Mouse (Mus musculus) c-Kit-positive CD71-positive TER-119-positive erythroid progenitor cells, embryonic 14.5 days (primary cell): ENCODE data around the gene Cep97.
"Not testable (repeated sequence)": the region's sequence is repeated elsewhere in the genome, so short reads cannot be mapped to it uniquely, and the experiment has no call there.

ENCODE experiments used
- DNase-seq: peaks from one replicate; pipeline ENCODE4 v3.0.0-alpha.2; 2013; ENCODE audit warnings: low spot score

Cep97 gene

DNA sequence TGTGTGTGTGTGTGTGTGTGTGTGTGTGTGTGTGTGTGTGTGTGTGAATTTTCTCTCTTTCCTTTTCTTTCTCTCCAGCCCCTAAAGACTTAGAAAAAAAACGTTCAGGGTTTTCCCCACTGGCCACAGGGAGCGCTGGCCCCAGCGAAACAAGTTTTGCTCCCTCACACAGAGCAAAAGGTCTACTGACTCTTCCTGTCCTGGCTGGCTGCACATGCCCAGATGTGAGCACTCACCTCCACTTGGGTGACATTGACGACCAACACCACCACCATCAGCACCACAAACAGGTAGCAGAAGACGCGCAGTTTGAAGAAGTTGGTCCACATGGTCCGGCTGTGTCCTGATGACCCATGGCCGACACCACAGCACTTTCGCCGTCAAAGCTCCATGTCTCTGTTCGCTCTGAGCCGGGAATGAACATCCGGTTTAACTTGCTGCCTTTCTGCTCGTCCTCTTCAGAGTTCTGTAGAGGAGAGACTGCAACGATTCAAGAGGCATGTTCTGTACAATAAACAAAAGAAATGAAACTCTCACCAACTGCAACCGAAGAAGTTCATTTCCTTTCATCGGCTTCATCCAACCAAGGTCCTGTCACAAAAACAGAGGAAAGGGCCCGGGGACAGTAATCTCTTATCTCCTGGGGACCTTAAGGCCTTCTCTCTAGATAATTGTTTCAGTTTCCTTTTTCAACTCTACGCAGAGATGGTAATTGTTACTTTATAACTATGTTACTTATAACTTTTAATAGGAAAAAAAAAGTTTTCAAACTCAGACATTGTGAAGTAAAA lies 44.1 kb downstream of the Cep97 start:
- no peak for DNase-seq

DNA sequence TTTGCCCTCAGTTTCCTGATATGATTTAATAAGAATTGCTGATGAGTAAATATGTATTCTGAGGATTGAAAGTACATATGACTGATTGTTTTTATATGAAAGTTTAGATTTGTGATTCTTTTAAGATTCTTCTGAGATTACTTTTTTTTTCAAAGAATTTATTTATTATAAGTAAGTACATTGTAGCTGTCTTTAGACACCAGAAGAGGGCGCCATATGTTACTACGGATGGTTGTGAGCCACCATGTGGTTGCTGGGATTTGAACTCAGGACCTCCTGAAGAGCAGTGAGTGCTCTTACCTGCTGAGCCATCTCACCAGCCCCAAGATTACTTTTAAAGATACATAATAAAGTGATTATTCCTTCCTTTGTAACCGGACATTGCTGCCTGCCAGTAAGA lies 45.2 kb downstream of the Cep97 start:
- no peak for DNase-seq

DNA sequence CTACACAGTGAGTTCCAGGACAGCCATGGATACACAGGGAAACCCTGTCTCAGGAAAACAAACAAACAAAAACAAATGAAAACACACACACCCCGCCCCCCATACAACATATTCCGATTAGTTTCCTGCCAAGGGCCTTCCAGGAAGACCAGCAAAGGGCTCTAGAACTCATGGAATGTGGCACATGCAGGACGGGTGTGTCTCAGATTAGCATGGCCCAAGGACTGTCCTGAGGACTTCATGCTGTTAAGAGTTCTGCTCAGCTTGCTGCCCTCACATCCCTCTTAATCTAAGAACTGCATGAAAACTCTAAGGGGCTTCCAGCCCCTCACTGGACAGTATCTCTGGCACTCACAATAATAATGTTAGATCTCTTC lies 46.1 kb downstream of the Cep97 start:
- no peak for DNase-seq

DNA sequence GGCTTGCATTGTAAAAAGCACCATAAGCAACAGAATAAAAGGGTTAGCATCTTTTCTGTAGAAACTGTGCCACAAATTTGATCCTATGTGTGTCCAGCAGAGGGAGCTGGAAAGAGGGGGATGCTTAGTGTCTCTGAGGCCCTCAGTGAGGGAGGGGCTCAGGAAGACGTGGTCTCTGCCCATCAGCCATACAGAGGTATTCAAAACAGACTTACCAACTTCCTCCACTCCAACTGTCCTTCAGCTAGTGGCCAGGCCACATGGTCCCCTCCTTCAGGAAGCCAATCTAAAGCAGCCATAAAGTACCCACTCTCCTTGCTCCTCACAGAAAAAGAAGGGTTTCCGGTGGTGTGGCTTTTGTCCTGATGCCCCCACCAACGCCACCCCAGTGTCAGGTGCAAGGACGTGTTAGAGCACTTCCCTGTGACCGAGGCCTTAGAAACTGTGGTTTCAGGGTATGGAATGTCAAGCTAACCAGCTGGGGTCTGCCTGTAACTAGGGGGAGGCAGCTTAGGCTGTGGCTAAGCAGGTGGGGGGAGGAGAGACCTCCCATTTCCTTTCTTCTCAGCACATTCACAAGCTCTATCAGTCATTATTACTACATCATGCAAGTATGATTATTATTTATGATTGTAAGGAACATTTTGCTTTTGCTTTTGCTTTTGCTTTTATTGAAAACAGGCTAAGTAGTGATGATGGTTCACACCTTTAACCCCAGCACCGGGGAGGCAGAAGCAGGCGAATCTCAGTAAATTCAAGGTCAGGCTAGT lies 46.7 kb downstream of the Cep97 start:
- no peak for DNase-seq

DNA sequence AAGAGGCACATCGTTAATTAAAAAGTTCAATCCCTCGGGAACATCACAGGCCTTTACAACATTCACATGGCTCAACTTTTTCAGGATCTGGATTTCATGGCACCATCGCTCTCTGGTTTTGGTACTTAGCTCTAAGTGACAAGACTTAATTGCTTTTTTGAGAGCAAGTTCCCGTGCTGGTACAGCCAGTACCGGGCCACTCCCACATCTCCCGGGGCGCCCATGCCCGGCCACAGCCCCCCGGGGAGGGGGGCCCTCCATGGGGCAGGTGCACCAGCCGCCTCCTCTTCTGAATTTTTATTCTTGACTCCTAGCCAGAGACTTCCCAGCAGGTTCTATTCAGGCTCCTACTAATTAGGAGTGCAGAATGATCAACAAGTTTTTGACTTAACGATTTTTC lies 50.4 kb downstream of the Cep97 start:
- no peak for DNase-seq

DNA sequence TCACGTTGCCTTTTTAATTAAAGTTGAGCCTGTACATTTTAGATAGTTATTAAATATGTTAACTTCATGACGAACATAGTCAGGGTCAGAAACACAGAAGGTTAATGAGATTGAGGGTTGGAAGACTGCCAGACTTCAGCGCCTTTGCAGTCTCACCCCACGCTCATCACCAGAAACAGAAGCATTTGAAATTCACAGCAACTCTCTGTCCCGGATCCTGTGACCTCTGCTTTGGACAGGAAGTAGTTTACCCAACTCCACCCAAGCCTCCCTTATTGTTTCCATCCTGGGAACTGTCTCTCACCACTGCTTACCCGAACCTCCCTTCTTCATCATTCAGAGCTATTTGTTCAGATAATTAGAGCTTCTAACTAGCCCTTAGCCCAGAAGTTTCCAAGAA lies 58.6 kb downstream of the Cep97 start:
- DNase-seq: no peak

DNA sequence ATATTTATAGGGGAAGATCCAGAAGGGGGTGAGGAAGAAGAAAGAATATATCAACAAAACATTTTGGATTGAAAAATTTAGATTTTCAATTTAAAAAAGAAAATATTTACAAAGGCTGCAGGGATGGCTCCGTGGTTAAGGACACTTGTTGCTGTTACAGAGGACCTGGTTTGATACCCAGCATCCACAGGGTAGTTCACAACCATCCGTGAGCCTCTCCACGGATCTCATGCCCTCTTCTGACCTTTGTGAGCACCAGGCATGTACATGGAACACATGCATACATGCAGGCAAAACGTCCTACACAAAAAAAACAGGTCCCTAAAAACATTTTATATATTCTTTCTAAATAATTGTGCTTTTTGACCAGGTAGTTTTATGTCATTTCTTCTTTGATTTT lies 70.8 kb downstream of the Cep97 start:
- no peak for DNase-seq

DNA sequence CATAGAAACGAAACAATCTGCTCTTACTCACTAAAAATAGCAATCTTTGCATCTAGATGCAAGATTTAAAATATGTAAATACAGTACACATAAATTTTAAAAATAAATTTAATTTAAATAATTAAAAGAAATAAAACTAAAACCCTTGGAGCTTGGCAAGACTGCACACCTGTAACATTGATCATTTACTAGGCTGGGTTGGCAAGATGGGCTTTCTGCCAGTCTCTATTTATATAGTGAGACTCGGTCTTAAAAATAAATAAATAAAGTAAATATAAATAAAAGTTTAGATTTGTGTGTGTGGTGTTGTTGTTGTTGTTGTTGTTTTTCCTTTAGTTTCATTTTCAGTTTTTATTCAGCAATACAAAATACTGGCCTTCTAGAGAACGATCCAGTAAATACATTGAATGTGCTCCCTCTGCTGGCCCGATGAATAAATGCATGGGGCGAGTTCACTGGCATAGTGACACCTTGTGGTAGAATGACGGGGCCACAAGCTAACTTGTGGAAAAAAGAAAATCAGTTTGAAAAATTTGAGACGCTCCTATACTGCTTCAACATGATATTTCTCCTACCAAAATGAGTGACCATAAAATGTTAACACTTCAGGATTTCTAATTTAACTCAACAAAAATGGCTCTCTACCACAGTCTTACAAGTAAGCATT lies 71.4 kb downstream of the Cep97 start:
- DNase-seq: peak; percentile 74

DNA sequence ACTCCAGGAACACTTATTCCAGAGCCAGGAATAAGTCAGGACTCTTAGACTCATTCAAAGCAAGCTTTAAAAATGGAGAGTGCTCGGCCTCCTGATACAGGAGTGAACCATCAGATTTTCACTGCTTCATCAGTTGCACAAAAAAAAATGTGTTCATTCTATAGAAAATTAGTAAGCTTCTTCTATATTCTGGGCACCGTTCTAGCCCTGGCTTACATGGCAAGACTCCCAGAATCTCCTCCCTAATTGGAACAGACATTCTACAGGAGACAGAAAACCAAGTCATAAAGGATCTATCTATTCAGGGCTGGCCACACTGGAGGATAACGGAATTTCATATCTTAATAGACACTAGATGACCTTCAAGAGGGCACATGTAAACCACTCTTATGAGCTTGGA lies 73.6 kb downstream of the Cep97 start:
- no peak for DNase-seq

DNA sequence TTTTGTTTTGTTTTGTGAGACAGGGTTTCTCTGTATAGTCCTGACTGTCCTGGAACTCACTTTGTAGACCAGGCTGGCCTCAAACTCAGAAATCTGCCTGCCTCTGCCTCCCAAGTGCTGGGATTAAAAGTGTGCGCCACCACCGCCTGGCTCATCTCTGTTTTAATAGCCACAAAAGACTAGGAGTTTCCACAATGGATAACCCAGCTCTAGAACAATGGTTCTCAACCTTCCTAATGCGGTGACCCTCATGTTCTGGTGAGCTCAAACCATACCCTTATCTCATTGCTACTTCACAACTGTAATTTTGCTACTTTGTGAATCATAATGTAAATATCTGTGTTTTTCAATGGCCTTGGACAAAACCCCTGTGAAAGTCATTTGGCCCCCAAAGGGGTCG lies 75.2 kb downstream of the Cep97 start:
- DNase-seq: not testable (repeated sequence)

DNA sequence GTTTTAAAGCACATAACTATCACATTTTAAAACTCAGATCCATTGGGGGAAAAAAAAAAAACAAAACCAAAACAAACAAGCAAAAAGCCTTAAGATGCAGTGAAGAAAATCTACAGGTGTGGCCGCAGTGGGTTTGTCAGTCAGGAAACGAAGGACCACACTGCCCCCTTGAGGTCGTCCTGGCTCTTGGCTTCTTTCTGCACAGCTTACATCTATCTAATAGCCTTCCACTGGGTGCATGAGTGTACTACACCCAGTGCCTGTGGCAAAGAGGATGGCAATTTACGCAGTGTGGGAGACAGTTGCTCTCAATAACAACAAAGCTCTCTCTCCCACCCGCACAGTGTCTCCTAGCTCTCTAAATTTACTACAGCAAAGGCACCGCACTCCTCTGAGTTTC lies 76.2 kb downstream of the Cep97 start:
- peak; percentile 52 for DNase-seq

DNA sequence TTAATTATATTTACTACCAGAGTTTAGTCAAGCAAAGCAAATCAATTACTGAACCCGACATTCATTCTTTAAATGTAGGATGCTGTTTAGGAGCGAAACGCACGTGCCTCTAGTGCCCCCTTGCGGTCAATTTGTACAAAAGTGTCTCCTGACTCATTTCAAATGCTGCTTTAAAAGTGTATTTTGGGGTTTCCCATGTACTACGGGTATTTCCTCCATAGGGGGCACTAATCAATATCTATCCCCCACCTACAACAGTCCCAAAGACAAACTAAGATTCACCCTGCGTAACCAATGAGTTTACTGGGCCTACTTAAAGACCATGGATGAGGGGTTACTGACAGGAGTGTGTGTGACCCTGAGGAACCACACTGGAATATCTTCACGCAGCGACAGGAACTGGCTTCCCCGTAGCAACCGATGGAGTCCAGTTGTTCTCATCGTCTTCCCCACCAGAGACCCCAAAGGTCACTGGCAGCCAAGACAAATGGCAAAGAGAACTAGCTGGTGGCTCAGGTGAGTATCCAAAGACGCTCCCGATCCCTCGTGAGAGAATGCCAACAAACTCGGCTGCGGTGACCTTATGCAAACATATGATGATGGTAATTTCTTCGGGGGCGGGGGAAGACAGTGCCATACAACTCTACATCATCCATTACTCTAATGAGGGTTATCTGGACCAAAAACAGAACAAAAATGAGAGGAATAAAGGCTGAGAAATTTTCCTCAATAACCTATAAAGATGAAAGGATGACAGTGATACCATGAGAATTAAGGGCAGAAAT lies 81.5 kb downstream of the Cep97 start:
- peak; percentile 73 for DNase-seq

DNA sequence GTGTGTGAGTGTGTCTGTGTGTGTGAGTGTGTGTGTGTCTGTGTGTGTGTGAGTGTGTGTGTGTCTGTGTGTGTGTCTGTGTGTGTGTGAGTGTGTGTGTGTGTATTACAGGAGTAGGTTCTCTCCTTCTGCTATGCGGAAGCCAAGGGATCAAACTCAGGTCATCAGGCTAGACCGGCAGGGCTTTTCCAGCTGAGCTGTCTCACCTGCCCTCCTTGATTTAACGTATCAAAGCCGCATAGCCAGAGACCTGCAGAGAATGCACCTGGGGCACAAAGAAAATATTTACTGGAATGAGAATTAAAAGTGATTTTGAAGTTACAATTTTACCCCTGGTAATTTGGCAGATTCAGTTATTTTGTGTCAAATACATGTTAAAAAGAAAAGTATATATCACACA lies 82.1 kb downstream of the Cep97 start:
- DNase-seq: no peak

DNA sequence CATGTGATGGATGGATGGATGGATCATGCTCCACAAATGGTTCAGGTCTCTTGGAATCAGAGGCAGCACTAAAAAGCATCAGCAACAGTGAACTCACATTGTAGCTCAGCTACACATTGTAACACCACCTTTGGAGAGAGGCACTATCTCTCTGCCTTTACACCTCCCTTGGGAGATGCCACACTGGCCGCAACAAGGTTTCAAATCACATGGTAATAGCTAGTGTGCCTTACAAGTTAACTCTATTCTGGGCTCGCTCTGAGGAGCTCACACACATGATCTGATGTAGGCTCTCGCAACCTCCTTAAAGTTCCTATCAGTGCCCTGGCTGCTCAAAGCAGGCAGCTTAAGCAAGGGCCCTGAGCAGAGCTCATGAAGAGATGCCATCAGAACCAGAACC lies 84.2 kb downstream of the Cep97 start:
- DNase-seq: no peak
